Mouse (Mus musculus) forebrain, postnatal 0 days (tissue): ENCODE results near the gene Marf1. TPM values are rescaled to one million over a fixed set of nuclear protein-coding genes. Genes with fewer than 3 reads are reported as not detected.

Source experiments
- ATAC-seq: fragments of 200-750 bp; cut with Nextera tagmentation; 2 replicates; pipeline ENCODE4 v1.8.0; 2017; ENCODE audit warnings: mild to moderate bottlenecking, moderate library complexity
- DNase-seq: peaks from one replicate; pipeline ENCODE4 v3.0.0-alpha.2; 2015
- H3K27ac ChIP-seq: fragments of 300-500 bp; sonication (generic); 2 replicates; pipeline ENCODE4 v1.5.1; 2014; ENCODE audit warnings: low read depth, mild to moderate bottlenecking, antibody characterized with exemption, low read length, moderate library complexity, mixed read lengths
- H3K27me3 ChIP-seq: fragments of 300-500 bp; sonication (generic); 2 replicates; pipeline ENCODE4 v1.6.1; 2014; ENCODE audit warnings: mild to moderate bottlenecking, low read length, mixed read lengths; ENCODE audit not compliant: insufficient read depth
- H3K36me3 ChIP-seq: fragments of 300-500 bp; sonication (generic); 2 replicates; pipeline ENCODE4 v1.6.1; 2014; ENCODE audit warnings: mild to moderate bottlenecking, moderate library complexity; ENCODE audit not compliant: insufficient read depth
- H3K4me1 ChIP-seq: fragments of 300-500 bp; sonication (generic); 2 replicates; pipeline ENCODE4 v1.6.1; 2014; ENCODE audit warnings: antibody characterized with exemption; ENCODE audit not compliant: insufficient read depth
- H3K4me2 ChIP-seq: fragments of 300-500 bp; sonication (generic); 2 replicates; pipeline ENCODE4 v1.6.1; 2014; ENCODE audit warnings: low read depth, mild to moderate bottlenecking, moderate library complexity
- H3K4me3 ChIP-seq: fragments of 300-500 bp; sonication (generic); 2 replicates; pipeline ENCODE4 v1.5.1; 2014; ENCODE audit warnings: low read depth, low read length, mixed read lengths
- H3K9ac ChIP-seq: fragments of 300-500 bp; sonication (generic); 2 replicates; pipeline ENCODE4 v1.6.1; 2014; ENCODE audit warnings: mild to moderate bottlenecking
- H3K9me3 ChIP-seq: fragments of 300-500 bp; sonication (generic); 2 replicates; pipeline ENCODE4 v1.6.1; 2016; ENCODE audit warnings: low read length
- CTCF ChIP-seq: sonication (generic); IDR thresholded peaks from 2 replicates; pipeline ENCODE4 v1.5.1; 2016; ENCODE audit warnings: antibody characterized with exemption, control low read depth, low read depth
- WGBS: fragments of 180-500 bp; shearing (Covaris S2); extraction: QIAGEN DNeasy Blood & Tissue Kit; methylation state at CpG from one replicate; pipeline ENCODE4 v1.1.7; 2014; 5-methylcytosine and 5-hydroxymethylcytosine counted together
- polyA plus RNA-seq: library from polyadenylated mRNA; unstranded; fragments of >200 nt; fragmentation: Nextera tagmentation; extraction: Ambion mirVana; gene quantifications from 2 replicates; pipeline ENCODE4 v1.2.1, GENCODE M21; 2015
- total RNA-seq: library from RNA; depleted of rRNA; stranded (reverse); fragments of >200 nt; gene quantifications from 2 replicates; pipeline ENCODE4 v1.2.3, GENCODE M21; 2014

Marf1 gene
- total and polyA plus RNA-seq, 2 experiments from 2014 or later: 8.6 to 26.4 TPM

- ATAC-seq (no peak), DNase-seq (no peak)
- WGBS: 95% methylated on average over 1 of the region's 1 CpGs
- no peaks in the 10 kb centered on the region for H3K9me3 ChIP-seq
- H3K4me1 ChIP-seq: no peaks in the 10 kb centered on the region
- H3K9ac ChIP-seq: no peak overlapping the region
- H3K4me2 ChIP-seq: no peak overlapping the region
- no peak overlapping the region for H3K4me3 ChIP-seq
- H3K36me3 ChIP-seq: peaks cover 90% of the 10 kb centered on the region
- no peaks in the 10 kb centered on the region for H3K27me3 ChIP-seq
- no peak overlapping the region for H3K27ac ChIP-seq
- no peak for TF ChIP-seq CTCF
Observed at GRCm38 (mm10) chr16:14125253-14125652, 37.9 kb downstream of the Marf1 start.

GRCm38 (mm10) chr16:14124709-14125108 lies 38.4 kb downstream of the Marf1 start:
- DNase-seq: no peak
- WGBS: 98% methylated on average over 7 of the region's 7 CpGs
- H3K36me3 ChIP-seq: peaks cover 89% of the 10 kb centered on the region

GRCm38 (mm10) chr16:14123901-14124300 lies 39.2 kb downstream of the Marf1 start:
- 78% methylated on average over 2 of the region's 2 CpGs for WGBS
- no peaks in the 10 kb centered on the region for H3K9me3 ChIP-seq
- no peak for TF ChIP-seq CTCF
- no peak overlapping the region for H3K4me2 ChIP-seq
- no peaks in the 10 kb centered on the region for H3K27me3 ChIP-seq
- ATAC-seq (no peak), DNase-seq (no peak)
- no peak overlapping the region for H3K4me3 ChIP-seq
- H3K9ac ChIP-seq: no peak overlapping the region
- H3K36me3 ChIP-seq: peaks cover 80% of the 10 kb centered on the region
- no peaks in the 10 kb centered on the region for H3K4me1 ChIP-seq
- H3K27ac ChIP-seq: no peak overlapping the region

More at GRCm38 (mm10) chr16:14124709-14125108, 38.4 kb downstream of the Marf1 start:
- Histone ChIP-seq H3K9me3 (no peaks in the 10 kb centered on the region), H3K9ac (no peak overlapping the region), H3K27me3 (no peaks in the 10 kb centered on the region), H3K4me1 (no peaks in the 10 kb centered on the region), H3K27ac (no peak overlapping the region), H3K4me3 (no peak overlapping the region), H3K4me2 (no peak overlapping the region)
- TF ChIP-seq CTCF: no peak
- ATAC-seq: no peak

GRCm38 (mm10) chr16:14122586-14122985 lies 40.6 kb downstream of the Marf1 start:
- ATAC-seq (no peak), DNase-seq (no peak)
- Histone ChIP-seq H3K4me1 (no peaks in the 10 kb centered on the region), H3K36me3 (peaks cover 70% of the 10 kb centered on the region), H3K9me3 (no peaks in the 10 kb centered on the region), H3K4me2 (no peak overlapping the region), H3K4me3 (no peak overlapping the region), H3K27me3 (no peaks in the 10 kb centered on the region), H3K27ac (no peak overlapping the region), H3K9ac (no peak overlapping the region)
- TF ChIP-seq CTCF: no peak; the same call in 1 of the 2 replicates

- peaks cover 71% of the 10 kb centered on the region for H3K36me3 ChIP-seq
Observed at GRCm38 (mm10) chr16:14121563-14121962, 41.6 kb downstream of the Marf1 start.

GRCm38 (mm10) chr16:14120941-14121340 lies 42.2 kb downstream of the Marf1 start:
- DNase-seq: no peak
- H3K4me1 ChIP-seq: no peaks in the 10 kb centered on the region
- H3K4me3 ChIP-seq: no peak overlapping the region
- H3K27ac ChIP-seq: no peak overlapping the region
- H3K9ac ChIP-seq: no peak overlapping the region
- 96% methylated on average over 5 of the region's 5 CpGs for WGBS
- peaks cover 74% of the 10 kb centered on the region for H3K36me3 ChIP-seq
- TF ChIP-seq CTCF: no peak
- no peaks in the 10 kb centered on the region for H3K27me3 ChIP-seq
- H3K9me3 ChIP-seq: no peaks in the 10 kb centered on the region
- no peak overlapping the region for H3K4me2 ChIP-seq
- no peak for ATAC-seq

More at GRCm38 (mm10) chr16:14121563-14121962, 41.6 kb downstream of the Marf1 start:
- WGBS: 97% methylated on average over 7 of the region's 7 CpGs
- Histone ChIP-seq H3K9ac (no peak overlapping the region), H3K4me2 (no peak overlapping the region), H3K4me1 (no peaks in the 10 kb centered on the region), H3K4me3 (no peak overlapping the region), H3K27ac (no peak overlapping the region), H3K27me3 (no peaks in the 10 kb centered on the region), H3K9me3 (no peaks in the 10 kb centered on the region)
- no peak for TF ChIP-seq CTCF
- no peak for ATAC-seq
- no peak for DNase-seq

- Histone ChIP-seq H3K9ac (no peak overlapping the region), H3K4me1 (no peaks in the 10 kb centered on the region), H3K4me2 (no peak overlapping the region), H3K27me3 (no peaks in the 10 kb centered on the region), H3K27ac (no peak overlapping the region), H3K9me3 (no peaks in the 10 kb centered on the region), H3K36me3 (peaks cover 62% of the 10 kb centered on the region), H3K4me3 (no peak overlapping the region)
- no peak for TF ChIP-seq CTCF
- no peak for ATAC-seq
- WGBS: 85% methylated on average over 2 of the region's 2 CpGs
- no peak for DNase-seq
Observed at GRCm38 (mm10) chr16:14117299-14117698, 45.9 kb downstream of the Marf1 start.
